Comparison of ENCODE assay signal across 21 mouse cellular contexts in genomic region chr3:30019411-30019810, GRCm38 (mm10).
DNase-seq lines count a peak whose midpoint lies in the region; ATAC-seq and TF ChIP-seq lines count a peak whose summit lies in the region.
"Had no signal": no experiment of that assay in that cellular context is flagged by ENCODE, and none has a peak within 500 bp of the region (broad histone marks: within the 10 kb centered on the region; RNA-seq: fewer than 3 reads in every experiment).

No protein-coding gene starts in this region.

- no peaks in the 10 kb centered on the region for H3K9me3 ChIP-seq in kidney, embryonic 14.5 days (ENCODE audit: control insufficient read depth, low read length)
- no peaks in the 10 kb centered on the region for H3K9me3 ChIP-seq in lung, embryonic 14.5 days (ENCODE audit: low read depth, low read length)
- no peaks in the 10 kb centered on the region for H3K9me3 ChIP-seq in lung, postnatal 0 days (ENCODE audit: low read length)
- H3K9me3 ChIP-seq: embryonic facial prominence, embryonic 12.5 days; hindbrain, embryonic 13.5 days; midbrain, embryonic 13.5 days had no signal

- no peaks in the 10 kb centered on the region for H3K27me3 ChIP-seq in kidney, adult 2 months (replicated peaks; ENCODE audit: control insufficient read depth, insufficient read depth, low read length)
- no peaks in the 10 kb centered on the region for H3K27me3 ChIP-seq in kidney, embryonic 14.5 days (ENCODE audit: control insufficient read depth, insufficient read depth, low read length)
- no peaks in the 10 kb centered on the region for H3K27me3 ChIP-seq in lung, embryonic 14.5 days (ENCODE audit: insufficient read depth, low read length)
- no peaks in the 10 kb centered on the region for H3K27me3 ChIP-seq in lung, postnatal 0 days (replicated peaks; ENCODE audit: insufficient read depth, low read length)
- H3K27me3 ChIP-seq: CH12.LX; embryonic facial prominence, embryonic 12.5 days had no signal

- TF ChIP-seq CTCF in kidney, adult 2 months (conservative IDR thresholded peaks at IDR 0.05; ENCODE audit: insufficient read depth, insufficient read length, low read depth, low read length): no peak
- TF ChIP-seq CTCF in lung, embryonic 14.5 days (IDR thresholded peaks at IDR 0.05; ENCODE audit: low read depth): no peak
- TF ChIP-seq CTCF in lung, adult 2 months (IDR thresholded peaks at IDR 0.05; ENCODE audit: insufficient read depth, low read length): no peak
- TF ChIP-seq CTCF in lung, postnatal 0 days (IDR thresholded peaks at IDR 0.05): no peak
- no peak for TF ChIP-seq CTCF in left cerebral cortex, adult 2 months (IDR thresholded peaks at IDR 0.05)

- H3K9ac ChIP-seq in kidney, embryonic 14.5 days (ENCODE audit: low read depth, low read length): no peak overlapping the region
- no peak overlapping the region for H3K9ac ChIP-seq in lung, embryonic 14.5 days
- no peak overlapping the region for H3K9ac ChIP-seq in lung, postnatal 0 days (replicated peaks; ENCODE audit: low read depth)
- H3K9ac ChIP-seq: embryonic facial prominence, embryonic 12.5 days; forebrain, postnatal 0 days; hindbrain, embryonic 13.5 days; midbrain, embryonic 13.5 days had no signal

- peak; percentile 92 for TF ChIP-seq EP300 in lung, postnatal 0 days (IDR thresholded peaks at IDR 0.05)

- no peaks in the 10 kb centered on the region; the same call in 1 of the 2 replicates for H3K4me1 ChIP-seq in kidney, adult 2 months (ENCODE audit: control insufficient read depth, insufficient read depth, low read length)
- H3K4me1 ChIP-seq in kidney, embryonic 14.5 days (ENCODE audit: control insufficient read depth, insufficient read depth, low read length): peaks cover 22% of the 10 kb centered on the region
- H3K4me1 ChIP-seq in lung, embryonic 14.5 days (ENCODE audit: insufficient read depth): peaks cover 17% of the 10 kb centered on the region; the same call in 1 of the 2 replicates
- no peaks in the 10 kb centered on the region for H3K4me1 ChIP-seq in lung, adult 2 months (ENCODE audit: control insufficient read depth, insufficient read depth, low read length)
- H3K4me1 ChIP-seq in lung, postnatal 0 days (ENCODE audit: insufficient read depth, low read depth, low read length): no peaks in the 10 kb centered on the region

- H3K4me2 ChIP-seq in kidney, embryonic 14.5 days (replicated peaks; ENCODE audit: low read depth, low read length): no peak overlapping the region
- H3K4me2 ChIP-seq in lung, embryonic 14.5 days: peak overlapping the region; percentile 13; the same call in 1 of the 2 replicates
- peak overlapping the region; percentile 38 for H3K4me2 ChIP-seq in lung, postnatal 0 days (replicated peaks; ENCODE audit: low read depth, low read length)
- H3K4me2 ChIP-seq: embryonic facial prominence, embryonic 12.5 days; hindbrain, embryonic 13.5 days; midbrain, embryonic 13.5 days had no signal

- TF ChIP-seq POLR2A in kidney, adult 2 months (IDR thresholded peaks at IDR 0.05; ENCODE audit: low read depth, low read length): no peak
- TF ChIP-seq POLR2A in lung, adult 2 months (IDR thresholded peaks at IDR 0.05; ENCODE audit: borderline replicate concordance, extremely low read depth, low read depth, low read length): no peak

- ATAC-seq in kidney, embryonic 14.5 days (ENCODE audit: low FRiP score, low TSS enrichment): no peak
- ATAC-seq in lung, embryonic 14.5 days (ENCODE audit: insufficient read depth): no peak
- peak; percentile 90 for ATAC-seq in lung, postnatal 0 days
- ATAC-seq: forebrain, postnatal 0 days; midbrain, embryonic 13.5 days had no signal

- 71% methylated on average over 8 of the region's 8 CpGs for WGBS in kidney, adult 2 months
- WGBS in kidney, embryonic 14.5 days: 77% methylated on average over 8 of the region's 8 CpGs
- WGBS in lung, embryonic 14.5 days: 49% methylated on average over 8 of the region's 8 CpGs
- WGBS in lung, adult 2 months: 58% methylated on average over 8 of the region's 8 CpGs
- 50% methylated on average over 8 of the region's 8 CpGs for WGBS in lung, postnatal 0 days

- peak; percentile 21 for DNase-seq in kidney, adult 2 months
- no peak for DNase-seq in lung, embryonic 14.5 days
- no peak for DNase-seq in lung, adult 2 months
- peak; percentile 90 for DNase-seq in lung, postnatal 0 days (ENCODE audit: low spot score)
- DNase-seq in left cerebral cortex, adult 2 months (ENCODE audit: extremely low spot score in 1 of 2, low spot score in 2 of 2): no peak
- DNase-seq in urinary bladder, postnatal 10 days (ENCODE audit: low spot score): no peak
- no peak for DNase-seq in heart, adult 9 months (ENCODE audit: low spot score in 2 of 2)
- DNase-seq: adrenal gland, adult 8-10 months; cerebellum, adult 18-20 months; forebrain, postnatal 0 days; gastrocnemius, adult 2 months; heart, adult 18-20 months; right cerebral cortex, postnatal 4 days; thymus, adult 2 months had no signal

- peak overlapping the region; percentile 76 for H3K27ac ChIP-seq in kidney, adult 2 months (ENCODE audit: insufficient read depth, low read depth, low read length)
- H3K27ac ChIP-seq in kidney, embryonic 14.5 days (ENCODE audit: low read depth, low read length): no peak overlapping the region
- peak overlapping the region; percentile 44 for H3K27ac ChIP-seq in lung, embryonic 14.5 days (ENCODE audit: low read depth)
- peak overlapping the region; percentile 86 for H3K27ac ChIP-seq in lung, postnatal 0 days (ENCODE audit: low read length)
- H3K27ac ChIP-seq in left cerebral cortex, adult 2 months: no peak overlapping the region
- H3K27ac ChIP-seq: embryonic facial prominence, embryonic 12.5 days; gastrocnemius, adult 2 months; hindbrain, embryonic 13.5 days; layer of hippocampus, adult 2 months; macrophage; midbrain, embryonic 13.5 days had no signal

- intact Hi-C loops in left cerebral cortex, adult 2 months (cut with DNase I): loop anchor here (10.0 kb wide), 2 partner anchors 205 to 495 kb away; no protein-coding TSS in a partner anchor

- no peaks in the 10 kb centered on the region for H3K36me3 ChIP-seq in kidney, adult 2 months (ENCODE audit: control insufficient read depth, insufficient read depth, low read length)
- H3K36me3 ChIP-seq in kidney, embryonic 14.5 days (ENCODE audit: control insufficient read depth, insufficient read depth, low read length): no peaks in the 10 kb centered on the region
- no peaks in the 10 kb centered on the region for H3K36me3 ChIP-seq in lung, embryonic 14.5 days (ENCODE audit: insufficient read depth)
- no peaks in the 10 kb centered on the region for H3K36me3 ChIP-seq in lung, postnatal 0 days (ENCODE audit: insufficient read depth, low read length)
- H3K36me3 ChIP-seq: embryonic facial prominence, embryonic 12.5 days; hindbrain, embryonic 13.5 days; midbrain, embryonic 13.5 days had no signal

- no peak overlapping the region for H3K4me3 ChIP-seq in kidney, adult 2 months (ENCODE audit: insufficient read depth, low read depth, low read length)
- H3K4me3 ChIP-seq in kidney, embryonic 14.5 days (ENCODE audit: low read length): no peak overlapping the region
- no peak overlapping the region for H3K4me3 ChIP-seq in lung, embryonic 14.5 days (ENCODE audit: low read depth, low read length)
- no peak overlapping the region for H3K4me3 ChIP-seq in lung, adult 2 months (replicated peaks; ENCODE audit: extremely low read depth, low read depth, low read length)
- peak overlapping the region; percentile 13; the same call in 1 of the 2 replicates for H3K4me3 ChIP-seq in lung, postnatal 0 days (ENCODE audit: low read depth, low read length)
- no peak overlapping the region for H3K4me3 ChIP-seq in left cerebral cortex, adult 2 months
- H3K4me3 ChIP-seq: embryonic facial prominence, embryonic 12.5 days; gastrocnemius, adult 2 months; hindbrain, embryonic 13.5 days; layer of hippocampus, adult 2 months; midbrain, embryonic 13.5 days had no signal

Comparison
In these comparisons a context has a peak if more than half of its experiments do, and no peak if none do; other contexts are left out.
1. DNase-seq: peak in kidney, adult 2 months (single experiment) and lung, postnatal 0 days (single experiment); none in lung, embryonic 14.5 days (single experiment), lung, adult 2 months (single experiment), left cerebral cortex, adult 2 months (0 of 2), urinary bladder, postnatal 10 days (single experiment) and heart, adult 9 months (0 of 2).
2. H3K27ac ChIP-seq: peak in kidney, adult 2 months (single experiment), lung, embryonic 14.5 days (single experiment) and lung, postnatal 0 days (single experiment); none in kidney, embryonic 14.5 days (single experiment) and left cerebral cortex, adult 2 months (single experiment).